Mouse (Mus musculus): ENCODE results near the gene Fat4. TPM values are rescaled to one million over a fixed set of nuclear protein-coding genes. Genes with fewer than 3 reads are reported as not detected.

Fat4 gene
- polyA plus RNA-seq, 1 experiment, result 0.57 TPM

- H3K27ac ChIP-seq (ENCODE audit: control insufficient read depth, insufficient read depth, low read depth, low read length, poor library complexity), result no peak overlapping the region
- TF ChIP-seq CTCF (IDR thresholded peaks at IDR 0.05; ENCODE audit: control insufficient read depth, insufficient read depth, low read length) (no peak), POLR2A (IDR thresholded peaks at IDR 0.05; ENCODE audit: borderline replicate concordance, control insufficient read depth, low read depth, low read length) (no peak)
- no peaks in the 10 kb centered on the region for H3K4me1 ChIP-seq (ENCODE audit: control insufficient read depth, insufficient read depth, low read length)
- WGBS, result 39% methylated on average over 1 of the region's 1 CpGs
- no peak overlapping the region for H3K4me3 ChIP-seq (replicated peaks; ENCODE audit: control insufficient read depth, low read depth, low read length)
Measured at GRCm38 (mm10) chr3:39017633-39018032, 130.9 kb downstream of the Fat4 start.

- Histone ChIP-seq H3K27ac (ENCODE audit: control insufficient read depth, insufficient read depth, low read depth, low read length, poor library complexity) (no peak overlapping the region), H3K4me3 (replicated peaks; ENCODE audit: control insufficient read depth, low read depth, low read length) (no peak overlapping the region), H3K4me1 (ENCODE audit: control insufficient read depth, insufficient read depth, low read length) (no peaks in the 10 kb centered on the region)
- WGBS, result 54% methylated on average over 2 of the region's 2 CpGs
- TF ChIP-seq POLR2A (IDR thresholded peaks at IDR 0.05; ENCODE audit: borderline replicate concordance, control insufficient read depth, low read depth, low read length) (no peak), CTCF (IDR thresholded peaks at IDR 0.05; ENCODE audit: control insufficient read depth, insufficient read depth, low read length) (no peak)
Measured at GRCm38 (mm10) chr3:39036113-39036512, 149.4 kb downstream of the Fat4 start.

- H3K4me1 ChIP-seq (ENCODE audit: control insufficient read depth, insufficient read depth, low read length), result no peaks in the 10 kb centered on the region
- TF ChIP-seq POLR2A (IDR thresholded peaks at IDR 0.05; ENCODE audit: borderline replicate concordance, control insufficient read depth, low read depth, low read length) (no peak), CTCF (IDR thresholded peaks at IDR 0.05; ENCODE audit: control insufficient read depth, insufficient read depth, low read length) (no peak)
- WGBS, result 56% methylated on average over 4 of the region's 4 CpGs
- no peak overlapping the region for H3K27ac ChIP-seq (ENCODE audit: control insufficient read depth, insufficient read depth, low read depth, low read length, poor library complexity)
- H3K4me3 ChIP-seq (replicated peaks; ENCODE audit: control insufficient read depth, low read depth, low read length), result no peak overlapping the region
Measured at GRCm38 (mm10) chr3:39046425-39046824, 159.7 kb downstream of the Fat4 start.

- WGBS, result 83% methylated on average over 10 of the region's 10 CpGs
- TF ChIP-seq CTCF (IDR thresholded peaks at IDR 0.05; ENCODE audit: control insufficient read depth, insufficient read depth, low read length) (no peak), POLR2A (IDR thresholded peaks at IDR 0.05; ENCODE audit: borderline replicate concordance, control insufficient read depth, low read depth, low read length) (no peak)
- H3K27ac ChIP-seq (ENCODE audit: control insufficient read depth, insufficient read depth, low read depth, low read length, poor library complexity), result no peak overlapping the region
- H3K4me3 ChIP-seq (replicated peaks; ENCODE audit: control insufficient read depth, low read depth, low read length), result no peak overlapping the region
- no peaks in the 10 kb centered on the region for H3K4me1 ChIP-seq (ENCODE audit: control insufficient read depth, insufficient read depth, low read length)
Measured at GRCm38 (mm10) chr3:39047621-39048303, 161.0 kb downstream of the Fat4 start.

- 75% methylated on average over 5 of the region's 5 CpGs for WGBS
- no peak overlapping the region for H3K27ac ChIP-seq (ENCODE audit: control insufficient read depth, insufficient read depth, low read depth, low read length, poor library complexity)
- H3K4me3 ChIP-seq (replicated peaks; ENCODE audit: control insufficient read depth, low read depth, low read length), result no peak overlapping the region
- TF ChIP-seq CTCF (IDR thresholded peaks at IDR 0.05; ENCODE audit: control insufficient read depth, insufficient read depth, low read length), result no peak
- TF ChIP-seq POLR2A (IDR thresholded peaks at IDR 0.05; ENCODE audit: borderline replicate concordance, control insufficient read depth, low read depth, low read length), result no peak
- H3K4me1 ChIP-seq (ENCODE audit: control insufficient read depth, insufficient read depth, low read length), result no peaks in the 10 kb centered on the region
Measured at GRCm38 (mm10) chr3:39048304-39048667, 161.5 kb downstream of the Fat4 start.

- Histone ChIP-seq H3K4me1 (ENCODE audit: control insufficient read depth, insufficient read depth, low read length) (no peaks in the 10 kb centered on the region), H3K27ac (ENCODE audit: control insufficient read depth, insufficient read depth, low read depth, low read length, poor library complexity) (no peak overlapping the region), H3K4me3 (replicated peaks; ENCODE audit: control insufficient read depth, low read depth, low read length) (no peak overlapping the region)
- no peak for TF ChIP-seq POLR2A (IDR thresholded peaks at IDR 0.05; ENCODE audit: borderline replicate concordance, control insufficient read depth, low read depth, low read length)
- no peak for TF ChIP-seq CTCF (IDR thresholded peaks at IDR 0.05; ENCODE audit: control insufficient read depth, insufficient read depth, low read length)
- 74% methylated on average over 1 of the region's 1 CpGs for WGBS
Measured at GRCm38 (mm10) chr3:39050130-39050529, 163.4 kb downstream of the Fat4 start.

GRCm38 (mm10) chr3:39053072-39053471 is 166.3 kb downstream of the Fat4 start:
- H3K4me3 ChIP-seq (replicated peaks; ENCODE audit: control insufficient read depth, low read depth, low read length), result no peak overlapping the region
- TF ChIP-seq CTCF (IDR thresholded peaks at IDR 0.05; ENCODE audit: control insufficient read depth, insufficient read depth, low read length), result no peak
- no peak overlapping the region for H3K27ac ChIP-seq (ENCODE audit: control insufficient read depth, insufficient read depth, low read depth, low read length, poor library complexity)
- H3K4me1 ChIP-seq (ENCODE audit: control insufficient read depth, insufficient read depth, low read length), result no peaks in the 10 kb centered on the region
- WGBS, result 78% methylated on average over 6 of the region's 6 CpGs
